Mouse (Mus musculus): ENCODE results near the gene Gm10518. TPM values are rescaled to one million over a fixed set of nuclear protein-coding genes. Genes with fewer than 3 reads are reported as not detected.

Gene Gm10518
- total and polyA plus RNA-seq, 3 experiments, result 0.40 to 8.0 TPM; not detected in 1

DNA sequence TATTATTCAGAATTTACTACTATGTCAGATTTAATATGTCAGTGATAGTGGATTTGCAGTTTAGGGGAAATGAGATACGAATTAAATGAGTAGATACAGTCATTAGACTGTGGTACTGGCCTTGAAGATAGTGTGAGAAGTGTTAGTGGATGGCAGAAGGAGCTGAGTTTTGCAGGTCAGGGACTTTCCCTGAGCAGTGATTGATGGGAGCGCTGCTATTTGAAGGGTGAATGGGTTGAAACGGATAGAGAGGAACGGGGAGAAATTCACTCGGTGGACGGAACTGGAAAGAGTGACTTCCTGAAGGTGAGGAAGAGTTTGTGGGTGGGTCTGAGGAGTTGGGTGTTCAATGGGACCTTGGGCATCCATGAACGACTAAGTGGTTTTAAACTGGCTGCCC lies 44.0 kb downstream of the Gm10518 start (continued):
- TF ChIP-seq CHD1 (IDR thresholded peaks at IDR 0.05; ENCODE audit: low read depth, low read length) (0 out of 2 replicates have a peak, but pooled peaks have one; percentile 21), ZKSCAN1 (IDR thresholded peaks at IDR 0.05; ENCODE audit: borderline replicate concordance, low read depth, low read length) (no peak)

DNA sequence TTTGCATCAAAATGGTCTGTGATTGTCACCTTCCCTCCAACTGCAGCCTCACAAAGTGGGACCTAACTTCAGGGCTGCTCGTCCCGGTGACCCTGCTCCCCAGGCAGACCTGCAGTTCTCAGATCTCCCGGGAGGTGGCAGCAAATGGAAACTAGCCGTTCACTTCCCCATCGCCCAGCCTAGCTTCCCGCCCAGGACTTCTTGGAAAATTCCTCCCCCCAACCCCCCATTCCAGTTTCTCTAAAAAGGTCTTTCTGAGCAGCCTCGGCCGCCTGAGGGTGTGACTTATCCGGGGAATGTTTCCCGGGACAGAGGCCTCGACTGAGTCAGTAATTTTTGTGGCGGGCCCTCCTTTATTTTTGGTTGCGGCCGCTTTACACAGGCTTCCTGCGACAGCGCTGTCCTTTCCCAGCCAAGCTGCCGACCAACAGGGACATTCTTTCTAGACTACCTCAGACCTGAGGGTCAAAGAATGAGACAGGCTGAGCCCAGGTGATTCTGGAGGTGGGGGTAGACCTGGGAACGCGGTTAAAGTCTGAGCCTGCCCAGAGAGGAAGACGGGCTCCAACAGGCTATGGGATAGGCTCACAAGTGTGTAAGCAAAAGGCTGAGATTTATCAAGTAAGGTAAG lies 44.7 kb downstream of the Gm10518 start:
- Histone ChIP-seq H3K9ac (ENCODE audit: insufficient read depth, low read depth) (peak overlapping the region; percentile 28), H3K27ac (ENCODE audit: insufficient read depth, low read depth) (peak overlapping the region; percentile 25; the same call in 1 of the 2 replicates), H3K4me2 (ENCODE audit: insufficient read depth, low read depth, poor library complexity, severe bottlenecking) (peak overlapping the region; percentile 35), H3K4me3 (replicated peaks in 1 of 3; ENCODE audit: low read depth in 2 of 3, low read length in 2 of 3, poor library complexity in 1 of 3) (peak overlapping the region; percentile 39 to 61 (median 47)), H3K9me3 (replicated peaks; ENCODE audit: low read length) (no peaks in the 10 kb centered on the region), H3K27me3 (replicated peaks) (no peaks in the 10 kb centered on the region), H3K79me2 (replicated peaks; ENCODE audit: control insufficient read depth, extremely low read depth, insufficient read depth, poor library complexity, severe bottlenecking) (0 out of 2 replicates have a peak, but pooled peaks cover 2% of the 10 kb centered on the region), H3K36me3 (replicated peaks in 1 of 2; ENCODE audit: control insufficient read depth in 1 of 2, insufficient read depth in 1 of 2, low read length in 1 of 2) (peaks cover 11 to 39% of the 10 kb centered on the region in 2 experiments), H3K4me1 (ENCODE audit: control insufficient read depth in 1 of 2, insufficient read depth in 2 of 2) (peaks cover 4 to 43% of the 10 kb centered on the region in 2 experiments; a peak in 3 of 4 replicates)
- DNase-seq (ENCODE audit: extremely low read depth), result peak; percentile 79
- in situ Hi-C loops (cut with MboI; ENCODE audit: low pct_ligation_motif_present, low pct_unique_long_range_greater_than_20kb, low sequenced_read_pairs) (loop anchor here (5.0 to 25.0 kb wide), 3 partner anchors 113 to 359 kb away; no protein-coding TSS in a partner anchor), dilution Hi-C loops (cut with MboI; ENCODE audit: extremely low pct_ligation_motif_present, extremely low pct_unique_long_range_greater_than_20kb, low sequenced_read_pairs) (no loop called here)
- TF ChIP-seq POLR2A (IDR thresholded peaks at IDR 0.05; ENCODE audit: low read depth, low read length) (no peak; the same call in 1 of the 2 replicates), CHD1 (IDR thresholded peaks at IDR 0.05; ENCODE audit: low read depth, low read length) (no peak), USF1 (IDR thresholded peaks at IDR 0.05; ENCODE audit: low read depth, low read length) (no peak), CTCF (conservative IDR thresholded peaks at IDR 0.05 in 1 of 2, IDR thresholded peaks at IDR 0.05 in 1 of 2; ENCODE audit: low read depth in 2 of 2, low read length in 2 of 2) (peak; percentile 74 to 81), BHLHE40 (IDR thresholded peaks at IDR 0.05; ENCODE audit: low read depth, low read length) (no peak), RCOR1 (conservative IDR thresholded peaks at IDR 0.05; ENCODE audit: low read depth, low read length) (no peak), HCFC1 (IDR thresholded peaks at IDR 0.05; ENCODE audit: low read depth, low read length) (no peak), ELF1 (IDR thresholded peaks at IDR 0.05; ENCODE audit: low read depth, low read length) (peak; percentile 57), MYC (IDR thresholded peaks at IDR 0.05; ENCODE audit: low read depth, low read length) (no peak), NELFE (IDR thresholded peaks at IDR 0.05; ENCODE audit: low read depth, low read length) (0 out of 2 replicates have a peak, but pooled peaks have one; percentile 17), IRF4 (IDR thresholded peaks at IDR 0.05; ENCODE audit: low read depth, low read length) (peak; percentile 56; the same call in 1 of the 2 replicates), MAFK (IDR thresholded peaks at IDR 0.05; ENCODE audit: insufficient replicate concordance, low read length) (no peak), MEF2A (IDR thresholded peaks at IDR 0.05; ENCODE audit: borderline replicate concordance, low read depth, low read length) (no peak), ZNF384 (IDR thresholded peaks at IDR 0.05; ENCODE audit: low read depth, low read length) (no peak), ZKSCAN1 (IDR thresholded peaks at IDR 0.05; ENCODE audit: borderline replicate concordance, low read depth, low read length) (no peak), SMC3 (IDR thresholded peaks at IDR 0.05; ENCODE audit: low read depth, low read length) (peak; percentile 52), ETS1 (conservative IDR thresholded peaks at IDR 0.05; ENCODE audit: low read depth, low read length) (0 out of 2 replicates have a peak, but pooled peaks have one; percentile 12), E2F4 (IDR thresholded peaks at IDR 0.05; ENCODE audit: insufficient replicate concordance, low read depth, low read length) (0 out of 2 replicates have a peak, but pooled peaks have one; percentile 69), EP300 (IDR thresholded peaks at IDR 0.05; ENCODE audit: low read length) (peak; percentile 29; the same call in 1 of the 2 replicates), JUND (conservative IDR thresholded peaks at IDR 0.05; ENCODE audit: low read depth, low read length) (no peak), SIN3A (IDR thresholded peaks at IDR 0.05; ENCODE audit: low read length) (peak; percentile 45; the same call in 1 of the 2 replicates), KAT2A (IDR thresholded peaks at IDR 0.05; ENCODE audit: insufficient replicate concordance, low read length) (no peak), RAD21 (IDR thresholded peaks at IDR 0.05; ENCODE audit: low read depth, low read length) (peak; percentile 49), TCF12 (IDR thresholded peaks at IDR 0.05; ENCODE audit: low read depth, low read length) (peak; percentile 29; the same call in 1 of the 2 replicates), PAX5 (IDR thresholded peaks at IDR 0.05; ENCODE audit: low read length) (no peak)

All from CH12.LX (cell line).